Mouse (Mus musculus): ENCODE results near the gene 1110002E22Rik. TPM values are rescaled to one million over a fixed set of nuclear protein-coding genes. Genes with fewer than 3 reads are reported as not detected.

1110002E22Rik gene
- 0.01 TPM in 1 of 2 replicates, not detected in the other for polyA plus RNA-seq (2012; ENCODE audit: low replicate concordance)

GRCm38 (mm10) chr3:138064732-138065645, at the start of gene 1110002E22Rik:
TSS of gene 1110002E22Rik (plus strand) at chr3:138065052.

GRCm38 (mm10) chr3:138067288-138067687, 2.4 kb downstream of the 1110002E22Rik start, which contains the start of gene Gm5105:
TSS of gene Gm5105 (minus strand) at chr3:138067388.

Other genes with a start within 250 kb of the 1110002E22Rik start
- gene H2afz, start 200.6 kb upstream of the 1110002E22Rik start, polyA plus RNA-seq (2012; ENCODE audit: low replicate concordance), result 418 and 1,057 TPM in 2 replicates
- gene Dnajb14, start 197.4 kb upstream of the 1110002E22Rik start, polyA plus RNA-seq (2012; ENCODE audit: low replicate concordance), result 2.5 and 2.6 TPM in 2 replicates
- gene Lamtor3, start 146.5 kb upstream of the 1110002E22Rik start, polyA plus RNA-seq (2012; ENCODE audit: low replicate concordance), result 18.1 and 27.5 TPM in 2 replicates
- gene Dapp1, start 83.5 kb upstream of the 1110002E22Rik start, polyA plus RNA-seq (2012; ENCODE audit: low replicate concordance), result 3.0 and 10.2 TPM in 2 replicates
- not detected in 2 replicates for gene Gm5105, start 2.3 kb downstream of the 1110002E22Rik start, polyA plus RNA-seq (2012; ENCODE audit: low replicate concordance)
- gene Trmt10a, start 78.4 kb downstream of the 1110002E22Rik start, polyA plus RNA-seq (2012; ENCODE audit: low replicate concordance), result 1.6 and 2.5 TPM in 2 replicates
- gene Mttp, start 79.9 kb downstream of the 1110002E22Rik start, polyA plus RNA-seq (2012; ENCODE audit: low replicate concordance), result 0.28 and 0.71 TPM in 2 replicates
- not detected in 2 replicates for gene 4930579F01Rik, start 128.8 kb downstream of the 1110002E22Rik start, polyA plus RNA-seq (2012; ENCODE audit: low replicate concordance)
- gene Adh7, start 152.7 kb downstream of the 1110002E22Rik start, polyA plus RNA-seq (2012; ENCODE audit: low replicate concordance), result not detected in 2 replicates
- gene Adh1, start 195.9 kb downstream of the 1110002E22Rik start, polyA plus RNA-seq (2012; ENCODE audit: low replicate concordance), result 0.12 and 0.42 TPM in 2 replicates
- not detected in 2 replicates for gene Adh6a, start 248.2 kb downstream of the 1110002E22Rik start, polyA plus RNA-seq (2012; ENCODE audit: low replicate concordance)

Data from hematopoietic multipotent progenitor cell, adult 10-12 weeks (in vitro differentiated cells).